Mouse (Mus musculus): Measurements from ENCODE around the gene Nit1.

Nit1 gene

GRCm38 (mm10) chr1:171293906-171294297 lies 51.5 kb downstream of the Nit1 start:
- no peak for DNase-seq (ENCODE audit: low read depth, low spot score)

DNA sequence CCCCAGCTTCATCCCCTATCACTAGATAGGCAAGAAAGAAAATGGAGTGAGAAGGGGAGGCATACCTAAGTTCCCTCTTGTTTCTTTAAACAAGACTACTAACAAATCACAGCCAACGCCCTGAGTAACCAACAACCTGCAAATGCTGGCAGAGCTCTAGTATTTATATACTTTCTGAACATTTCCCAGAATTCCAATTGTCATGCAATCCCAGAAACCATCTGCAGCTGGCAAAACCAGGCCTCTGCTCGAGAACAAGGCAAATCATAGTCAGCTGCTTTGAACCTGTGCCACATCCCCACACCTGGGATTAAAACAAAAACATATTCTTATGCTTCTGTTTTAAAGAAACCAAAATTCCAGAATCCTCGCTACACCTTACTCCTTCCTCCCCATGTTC lies 52.1 kb downstream of the Nit1 start:
- no peak for DNase-seq (ENCODE audit: low read depth, low spot score)

GRCm38 (mm10) chr1:171288328-171288727 lies 57.1 kb downstream of the Nit1 start:
- no peak for DNase-seq (ENCODE audit: low read depth, low spot score)

All from retina, postnatal 7 days (tissue).